11 mouse cellular contexts compared by ENCODE assay signal in the genomic region with DNA sequence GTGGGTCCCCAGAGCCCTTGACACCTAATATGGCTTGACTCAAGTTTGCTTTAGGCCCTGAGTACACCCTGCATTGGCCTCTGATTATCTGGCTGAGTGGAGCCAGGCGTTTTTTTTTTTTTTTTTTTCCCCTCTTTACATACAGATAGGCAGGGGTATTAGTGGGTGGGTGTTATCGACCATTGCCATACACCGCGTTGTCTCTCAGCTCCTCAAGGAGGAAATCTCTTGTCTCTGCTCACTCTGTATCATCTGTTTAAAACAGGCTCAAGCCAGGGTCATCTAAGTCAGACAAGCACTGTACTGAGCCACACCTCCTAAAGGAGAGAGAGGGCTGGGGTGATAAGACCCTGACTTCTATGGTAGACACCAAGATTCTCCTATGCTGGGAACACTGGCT. TPM values are rescaled to one million over a fixed set of nuclear protein-coding genes. Genes with fewer than 3 reads are reported as not detected.
A peak's percentile ranks its signal among the peaks of the same experiment; 100 is the strongest.
DNase-seq lines count a peak whose midpoint lies in the region; ATAC-seq and TF ChIP-seq lines count a peak whose summit lies in the region.
"Had no signal": no experiment of that assay in that cellular context is flagged by ENCODE, and none has a peak within 500 bp of the region (broad histone marks: within the 10 kb centered on the region; RNA-seq: fewer than 3 reads in every experiment).

No protein-coding gene starts in this region.

- no peaks in the 10 kb centered on the region for H3K27me3 ChIP-seq in hindbrain, embryonic 10.5 days (ENCODE audit: insufficient read depth, poor library complexity, severe bottlenecking)
- H3K27me3 ChIP-seq in hindbrain, embryonic 16.5 days (replicated peaks; ENCODE audit: control insufficient read depth, insufficient read depth, low read length): no peaks in the 10 kb centered on the region
- no peaks in the 10 kb centered on the region for H3K27me3 ChIP-seq in embryonic facial prominence, embryonic 12.5 days
- H3K27me3 ChIP-seq: midbrain, embryonic 12.5 days had no signal

- peaks cover 28% of the 10 kb centered on the region for H3K4me1 ChIP-seq in hindbrain, embryonic 10.5 days (replicated peaks)
- peaks cover 14% of the 10 kb centered on the region for H3K4me1 ChIP-seq in hindbrain, embryonic 16.5 days (ENCODE audit: control insufficient read depth, insufficient read depth, low read depth, low read length)
- peaks cover 9% of the 10 kb centered on the region for H3K4me1 ChIP-seq in embryonic facial prominence, embryonic 12.5 days

- DNase-seq in hindbrain, embryonic 10.5 days (ENCODE audit: low spot score): no peak
- DNase-seq in MEL-GATA-1-ER (ENCODE audit: extremely low read depth, low read depth) (peak; percentile 96), liver (peak; percentile 73)
- no peak for DNase-seq in layer of hippocampus, adult 2 months (ENCODE audit: low spot score in 2 of 2)
- no peak for DNase-seq in gastrocnemius, postnatal 14 days
- no peak for DNase-seq in kidney, postnatal 14 days
- DNase-seq: cerebellum, postnatal 36 days; gastrocnemius, postnatal 36 days had no signal

- no peak overlapping the region for H3K4me2 ChIP-seq in hindbrain, embryonic 16.5 days (ENCODE audit: low read length)
- 0 out of 2 replicates have a peak overlapping the region, but pooled peaks have one; percentile 71 for H3K4me2 ChIP-seq in embryonic facial prominence, embryonic 12.5 days (replicated peaks)

- ATAC-seq in hindbrain, embryonic 16.5 days: no peak
- ATAC-seq in embryonic facial prominence, embryonic 12.5 days (ENCODE audit: insufficient number of reproducible peaks, insufficient read depth, low FRiP score, low TSS enrichment): no peak

- H3K27ac ChIP-seq in hindbrain, embryonic 10.5 days: no peak overlapping the region
- H3K27ac ChIP-seq in hindbrain, embryonic 16.5 days (ENCODE audit: low read depth, low read length): no peak overlapping the region
- H3K27ac ChIP-seq in embryonic facial prominence, embryonic 12.5 days: no peak overlapping the region
- no peak overlapping the region for H3K27ac ChIP-seq in layer of hippocampus, adult 2 months
- H3K27ac ChIP-seq: midbrain, embryonic 12.5 days had no signal

- peaks cover 71% of the 10 kb centered on the region for H3K36me3 ChIP-seq in hindbrain, embryonic 10.5 days
- H3K36me3 ChIP-seq in hindbrain, embryonic 16.5 days (ENCODE audit: control insufficient read depth, insufficient read depth, low read length): peaks cover 9% of the 10 kb centered on the region; the same call in 1 of the 2 replicates
- peaks cover 41% of the 10 kb centered on the region for H3K36me3 ChIP-seq in embryonic facial prominence, embryonic 12.5 days

- TF ChIP-seq CTCF in layer of hippocampus, adult 2 months (conservative IDR thresholded peaks at IDR 0.05): no peak

- H3K4me3 ChIP-seq in hindbrain, embryonic 10.5 days: peak overlapping the region; percentile 23; the same call in 1 of the 2 replicates
- no peak overlapping the region for H3K4me3 ChIP-seq in hindbrain, embryonic 16.5 days (ENCODE audit: low read length)
- no peak overlapping the region for H3K4me3 ChIP-seq in embryonic facial prominence, embryonic 12.5 days
- H3K4me3 ChIP-seq in layer of hippocampus, adult 2 months: no peak overlapping the region

- H3K9me3 ChIP-seq in hindbrain, embryonic 10.5 days: no peaks in the 10 kb centered on the region
- no peaks in the 10 kb centered on the region for H3K9me3 ChIP-seq in hindbrain, embryonic 16.5 days (ENCODE audit: control insufficient read depth, low read length)
- H3K9me3 ChIP-seq in embryonic facial prominence, embryonic 12.5 days: no peaks in the 10 kb centered on the region
- H3K9me3 ChIP-seq: midbrain, embryonic 12.5 days had no signal

- WGBS in hindbrain, embryonic 10.5 days: 82% methylated on average over 4 of the region's 4 CpGs
- 81% methylated on average over 4 of the region's 4 CpGs for WGBS in hindbrain, embryonic 16.5 days
- 91% methylated on average over 4 of the region's 4 CpGs for WGBS in embryonic facial prominence, embryonic 12.5 days

- intact Hi-C loops in gastrocnemius, postnatal 14 days (cut with DNase I; ENCODE audit: low total_unique reads): no loop called here

- no peak overlapping the region for H3K9ac ChIP-seq in hindbrain, embryonic 16.5 days (ENCODE audit: low read depth, low read length)
- 0 out of 2 replicates have a peak overlapping the region, but pooled peaks have one; percentile 3 for H3K9ac ChIP-seq in embryonic facial prominence, embryonic 12.5 days

RNA-seq across cellular contexts. Expression of a gene that starts 1.7 kb away (rescaled TPM):
- polyA plus RNA-seq in hindbrain, embryonic 10.5 days (2016; fragmentation: Nextera tagmentation; extraction: Ambion mirVana): 211 and 234 TPM in 2 replicates
- 123 and 139 TPM in 2 replicates for polyA plus RNA-seq in hindbrain, embryonic 16.5 days (2015; fragmentation: Nextera tagmentation; extraction: Ambion mirVana)
- polyA plus RNA-seq in embryonic facial prominence, embryonic 12.5 days (2016; fragmentation: Nextera tagmentation; extraction: Ambion mirVana): 183 and 197 TPM in 2 replicates
- total RNA-seq in layer of hippocampus, adult 2 months (2021): 10 to 100 TPM; 55.5 to 59.4 TPM
- total RNA-seq in gastrocnemius, postnatal 14 days (2021): 10 to 100 TPM; 70.5 to 72.3 TPM

RNA-seq across cellular contexts. Expression of a gene that starts 17.0 kb away (rescaled TPM):
- 75.8 and 80.5 TPM in 2 replicates for polyA plus RNA-seq in hindbrain, embryonic 10.5 days (2016; fragmentation: Nextera tagmentation; extraction: Ambion mirVana)
- polyA plus RNA-seq in hindbrain, embryonic 16.5 days (2015; fragmentation: Nextera tagmentation; extraction: Ambion mirVana): 55.1 and 55.6 TPM in 2 replicates
- 55.7 and 58.2 TPM in 2 replicates for polyA plus RNA-seq in embryonic facial prominence, embryonic 12.5 days (2016; fragmentation: Nextera tagmentation; extraction: Ambion mirVana)
- 10 to 100 TPM; 41.6 to 44.1 TPM for total RNA-seq in layer of hippocampus, adult 2 months (2021)
- 10 to 100 TPM; 23.2 to 26.0 TPM for total RNA-seq in gastrocnemius, postnatal 14 days (2021)

Comparison
In these comparisons a context has a peak if more than half of its experiments do, and no peak if none do; other contexts are left out.
1. DNase-seq: peak in MEL-GATA-1-ER (single experiment) and liver (single experiment); none in hindbrain, embryonic 10.5 days (single experiment), layer of hippocampus, adult 2 months (0 of 2), gastrocnemius, postnatal 14 days (single experiment) and kidney, postnatal 14 days (single experiment).